Mouse (Mus musculus) spleen, adult 2 months (tissue): Measurements from ENCODE around the gene Rd3.

Experiments
- CTCF ChIP-seq: fragments of 200-500 bp; IDR thresholded peaks from 2 replicates; pipeline ENCODE4 v1.5.1; 2011; ENCODE audit warnings: mild to moderate bottlenecking, inconsistent platforms; ENCODE audit not compliant: insufficient read depth, insufficient read length, insufficient replicate concordance; ENCODE audit errors: extremely low read depth
- POLR2A ChIP-seq: fragments of 200-500 bp; IDR thresholded peaks from 2 replicates; pipeline ENCODE4 v1.6.1; 2011; ENCODE audit warnings: low read depth, low read length, inconsistent platforms

DNA sequence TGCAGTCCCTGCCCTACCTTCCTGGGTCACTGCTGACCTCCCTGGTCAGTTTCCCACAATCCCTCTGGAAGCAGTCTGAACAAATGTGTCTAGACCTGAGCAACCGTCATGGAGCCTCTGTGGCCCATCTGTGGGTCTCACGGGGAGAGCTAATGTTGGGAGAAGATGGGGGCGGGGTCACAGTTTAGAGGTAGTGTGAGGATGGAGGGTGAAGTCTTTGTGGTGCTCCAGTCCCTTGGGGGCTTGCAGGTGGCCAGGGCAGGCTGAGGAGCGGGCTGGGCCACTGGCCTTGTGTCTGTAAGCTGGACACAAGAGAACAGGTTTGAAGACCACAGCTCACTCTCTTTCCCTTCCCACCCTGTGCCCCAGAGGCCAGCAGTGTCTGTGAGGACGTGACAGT, 31.4 kb upstream of the Rd3 start:
- TF ChIP-seq POLR2A = no peak
- TF ChIP-seq CTCF = no peak
